Mouse (Mus musculus) kidney, postnatal 14 days (tissue): Measurements from ENCODE around the gene Crocc.

Source experiments
- DNase-seq: peaks from one replicate; pipeline ENCODE4 v3.0.0; 2022; ENCODE audit warnings: mixed read lengths

Crocc gene

GRCm38 (mm10) chr4:141066709-141067515 lies 6.6 kb upstream of the Crocc start:
- peak; percentile 89 for DNase-seq

GRCm38 (mm10) chr4:141065123-141065522 lies 4.8 kb upstream of the Crocc start:
- peak; percentile 89 for DNase-seq

DNA sequence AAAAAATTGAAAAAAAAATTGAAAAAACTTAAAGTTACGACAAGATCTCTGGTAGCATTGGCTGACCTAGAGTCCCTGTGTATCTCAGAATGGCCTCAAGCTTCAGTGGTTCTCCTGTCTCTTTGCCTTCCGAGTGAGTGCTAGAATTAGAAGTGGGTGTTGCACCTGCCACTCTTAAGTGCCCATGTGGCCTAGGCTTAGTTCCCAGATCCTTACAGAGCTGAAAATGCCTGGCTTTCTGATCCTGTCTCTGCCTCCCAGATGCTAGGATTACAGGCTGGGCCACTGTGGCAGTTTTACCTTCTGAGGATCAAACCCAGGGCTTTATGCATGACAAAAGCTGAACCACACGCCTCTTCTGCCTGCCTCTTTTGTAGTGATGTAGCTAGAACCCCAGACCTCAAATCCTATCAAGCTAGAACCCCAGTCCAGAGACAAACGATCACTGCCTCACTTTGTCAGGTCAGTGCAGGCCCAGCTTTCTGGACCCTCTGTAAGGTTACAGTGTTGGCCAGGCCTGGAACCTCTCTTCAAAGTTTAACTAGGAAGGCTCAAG lies 3.8 kb upstream of the Crocc start:
- no peak for DNase-seq

- no peak for DNase-seq
Observed at GRCm38 (mm10) chr4:141059616-141060425, 529 bp downstream of the Crocc start.

DNA sequence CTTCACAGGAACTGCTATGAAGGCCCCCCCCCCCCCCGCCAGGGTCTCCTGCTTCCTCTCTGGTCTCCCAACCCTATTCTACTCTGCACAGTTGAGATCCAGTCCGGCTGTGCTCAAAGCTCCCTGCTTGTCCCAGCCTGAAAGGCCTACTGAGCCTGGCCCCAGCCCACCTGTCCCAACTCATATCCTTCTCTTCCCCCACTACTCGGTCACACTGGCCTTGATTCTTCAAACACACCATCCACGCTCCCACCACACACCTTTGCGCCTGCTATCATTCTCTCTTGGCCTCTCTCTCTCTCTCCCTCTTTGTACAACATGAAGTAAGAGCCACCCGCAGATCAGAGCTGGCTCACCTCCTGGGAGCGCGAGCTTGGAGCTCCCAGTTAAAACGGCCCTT lies 1.5 kb downstream of the Crocc start:
- no peak for DNase-seq

- no peak for DNase-seq
Observed at GRCm38 (mm10) chr4:141056970-141057369, 3.4 kb downstream of the Crocc start.

DNA sequence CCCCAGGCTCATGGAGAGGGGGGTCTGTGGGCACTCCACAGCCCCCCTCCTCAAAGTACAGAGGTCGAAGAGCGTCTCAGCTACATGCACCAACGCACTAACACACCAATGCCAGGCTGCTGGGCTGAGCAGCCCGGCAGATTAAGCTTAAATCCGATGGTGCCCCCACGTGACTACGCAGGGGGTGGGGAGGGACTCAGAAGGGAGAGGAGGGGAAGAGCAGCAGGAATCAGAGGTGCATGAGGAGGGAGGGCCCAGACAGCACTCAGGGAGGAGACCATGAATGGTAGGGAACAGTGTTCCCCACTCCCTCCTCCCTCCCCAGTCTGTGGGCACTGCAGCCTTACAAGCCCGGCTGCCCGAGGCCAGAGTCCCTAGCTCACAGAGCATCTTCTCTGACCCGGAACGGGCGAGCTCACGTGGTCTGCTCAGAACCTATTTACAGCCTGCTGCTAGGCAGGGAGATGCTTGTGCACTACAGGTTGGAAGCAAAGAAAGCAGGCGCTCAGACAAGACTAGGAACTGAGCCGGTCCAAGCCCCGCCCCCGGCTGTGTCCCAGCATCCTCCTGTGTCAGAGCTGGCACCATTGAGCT lies 6.7 kb downstream of the Crocc start:
- peak; percentile 94 for DNase-seq

- DNase-seq, result peak; percentile 65
Observed at GRCm38 (mm10) chr4:141053138-141053537, 7.2 kb downstream of the Crocc start.

GRCm38 (mm10) chr4:141052442-141052841 lies 7.9 kb downstream of the Crocc start:
- peak; percentile 57 for DNase-seq

- DNase-seq, result peak; percentile 54
Observed at GRCm38 (mm10) chr4:141049476-141049835, 10.9 kb downstream of the Crocc start.

- no peak for DNase-seq
Observed at GRCm38 (mm10) chr4:141048810-141049475, 11.4 kb downstream of the Crocc start.

DNA sequence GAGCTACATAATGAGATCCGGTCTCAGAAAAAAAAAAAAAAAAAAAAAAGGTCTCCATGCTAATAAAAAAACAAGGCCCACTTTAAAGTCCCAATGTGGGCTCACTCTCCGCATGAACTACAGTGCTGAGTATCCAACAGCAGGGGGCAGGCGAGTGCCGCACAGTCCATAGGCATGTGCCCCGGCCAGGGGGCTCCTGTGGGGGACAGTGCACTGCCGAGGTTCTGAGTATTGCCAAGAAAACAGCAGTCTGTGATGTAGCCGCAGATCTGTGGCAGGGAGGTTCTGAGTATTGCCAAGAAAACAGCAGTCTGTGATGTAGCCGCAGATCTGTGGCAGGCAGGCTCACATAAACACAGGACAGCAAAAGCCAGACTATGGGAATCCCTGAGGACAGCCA lies 15.5 kb downstream of the Crocc start:
- DNase-seq, result peak; percentile 76

GRCm38 (mm10) chr4:141041117-141041516 lies 19.2 kb downstream of the Crocc start:
- no peak for DNase-seq

DNA sequence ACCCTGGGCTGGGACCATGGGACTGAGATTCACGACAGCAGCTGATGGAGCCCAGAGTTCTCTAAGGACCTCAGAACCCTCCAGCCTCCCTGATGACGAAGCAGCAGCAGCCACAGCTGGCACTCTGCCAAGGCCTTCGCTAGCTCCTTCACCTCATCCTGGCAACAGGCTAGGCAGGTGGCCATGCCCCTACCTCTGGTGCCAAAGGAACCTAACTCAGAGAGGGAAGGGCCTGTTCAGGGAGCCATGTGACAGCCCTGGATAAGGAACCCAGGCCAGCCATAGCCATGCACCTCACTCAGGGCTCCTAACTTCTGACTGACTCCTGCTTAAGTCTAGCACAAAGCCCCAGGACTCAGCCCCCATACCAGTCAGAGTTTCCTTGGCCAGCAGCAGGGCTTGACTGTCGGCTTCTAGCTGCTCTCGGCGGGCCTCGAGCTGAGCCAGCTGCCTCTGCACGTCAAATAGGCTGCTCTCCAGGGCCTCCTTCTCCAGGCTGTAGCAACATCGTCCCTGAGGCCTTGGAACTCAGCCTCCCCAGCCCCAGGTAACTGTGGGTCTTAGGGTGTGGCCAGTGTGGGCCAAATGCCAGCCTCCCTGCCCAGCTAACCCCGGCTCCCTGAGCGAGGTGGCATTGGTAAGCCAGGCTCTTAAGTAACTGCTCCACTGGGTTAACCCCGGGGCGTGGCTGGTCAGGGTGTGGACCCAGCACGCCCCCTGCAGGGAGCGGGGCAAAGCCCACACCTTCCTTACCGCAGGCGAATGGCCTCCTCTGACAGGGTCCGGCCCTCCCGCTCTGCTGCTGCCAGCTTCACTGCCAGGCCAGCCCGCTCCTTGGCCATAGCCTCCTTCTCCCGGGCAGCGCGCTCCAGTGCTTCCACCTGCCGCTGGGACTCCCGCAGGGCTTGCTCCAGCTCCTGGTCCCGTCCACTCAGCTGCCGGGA lies 26.5 kb downstream of the Crocc start:
- DNase-seq, result peak; percentile 67

- DNase-seq, result peak; percentile 75
Observed at GRCm38 (mm10) chr4:141031733-141032132, 28.6 kb downstream of the Crocc start.

DNA sequence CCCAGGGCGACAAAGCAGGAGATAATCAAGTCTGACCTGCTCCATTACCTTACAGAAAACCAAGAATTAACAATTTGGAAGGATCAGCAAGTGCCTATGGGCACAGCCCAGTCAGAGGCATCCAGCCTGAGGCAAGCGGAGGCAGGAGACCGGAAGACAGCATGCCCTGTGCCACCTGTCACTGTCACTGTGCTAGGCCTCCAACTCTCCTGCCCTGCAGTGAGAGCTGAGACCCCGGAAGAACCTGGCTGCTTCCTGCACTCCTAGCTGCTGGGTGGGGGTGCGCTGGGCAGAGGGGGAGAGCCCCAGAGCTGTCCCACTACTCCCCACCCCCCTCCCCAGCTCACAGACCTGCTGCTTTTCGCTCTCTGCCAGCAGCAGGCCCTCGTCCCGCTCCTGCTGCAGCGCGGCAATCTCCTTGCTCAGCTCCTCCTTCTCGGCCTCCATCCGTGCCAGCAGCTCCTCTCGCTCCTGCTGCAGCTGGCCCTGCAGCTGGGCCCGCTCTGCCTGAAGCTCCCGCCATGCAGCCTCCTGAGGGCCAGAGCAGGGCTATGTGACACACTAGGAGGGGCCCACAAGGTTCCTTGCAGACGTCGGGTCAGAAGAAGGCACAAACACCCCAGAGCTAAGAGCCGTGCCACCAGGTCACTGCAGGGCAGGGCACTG lies 29.7 kb downstream of the Crocc start:
- no peak for DNase-seq

GRCm38 (mm10) chr4:141024992-141025391 lies 35.4 kb downstream of the Crocc start:
- DNase-seq, result no peak

GRCm38 (mm10) chr4:141024052-141024451 lies 36.3 kb downstream of the Crocc start:
- DNase-seq, result no peak

DNA sequence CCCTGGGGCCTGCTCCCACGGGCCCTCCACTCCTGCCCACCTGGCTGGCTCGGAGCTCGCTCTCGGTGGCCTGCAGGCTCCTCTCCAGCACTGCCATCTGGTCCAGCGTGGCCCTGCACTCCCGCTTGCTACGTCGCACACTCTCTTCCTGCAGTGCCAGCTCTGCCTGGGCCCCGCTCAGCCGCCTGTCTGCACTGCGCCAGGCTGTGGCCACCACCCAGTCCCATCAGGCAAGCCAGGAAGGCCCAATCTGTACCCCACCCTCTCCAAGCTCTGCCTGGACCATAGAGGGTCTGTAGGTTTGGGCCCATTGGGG lies 38.8 kb downstream of the Crocc start:
- DNase-seq, result no peak

DNA sequence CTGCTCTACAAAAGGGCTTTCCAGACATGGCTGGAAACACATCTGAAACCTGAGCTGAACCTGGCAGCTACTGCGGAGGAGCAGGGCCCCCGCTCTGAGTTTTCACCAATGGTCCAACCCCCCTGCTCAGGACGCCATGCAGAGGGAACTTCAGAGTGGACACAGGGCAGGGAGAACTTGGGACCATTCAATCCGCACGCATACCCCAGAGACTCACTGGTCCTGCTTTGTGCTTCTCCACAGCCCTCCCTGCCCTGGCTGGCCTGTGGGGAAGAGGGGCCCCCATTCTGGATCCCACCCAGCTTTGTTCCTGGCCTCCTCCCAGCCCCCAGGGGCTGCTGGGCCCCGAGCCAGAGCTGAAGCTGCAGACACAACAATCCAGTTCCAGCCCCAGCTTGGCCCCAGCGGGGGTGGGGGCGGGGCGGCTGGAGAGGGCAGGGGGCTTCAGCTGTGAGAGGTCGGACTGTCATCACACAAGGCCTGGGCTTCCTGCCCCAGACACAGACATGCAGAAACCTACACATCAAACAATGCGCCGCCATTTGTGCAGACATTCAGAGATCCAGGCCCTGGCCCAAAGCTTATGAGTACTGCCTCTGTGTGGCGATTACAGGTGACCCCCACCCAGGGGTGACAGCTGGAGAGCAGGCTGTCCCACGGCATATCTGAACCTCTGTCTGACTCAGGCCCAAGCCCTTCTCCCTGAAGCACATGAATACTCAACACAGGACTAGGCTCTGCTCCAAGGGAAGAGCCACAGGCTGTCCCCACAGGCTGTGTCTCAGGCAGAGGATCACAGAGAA lies 39.3 kb downstream of the Crocc start:
- DNase-seq, result peak; percentile 75
